Mouse (Mus musculus) kidney, adult 11 months (tissue): Measurements from ENCODE around the gene Socs2.
"Not testable (repeated sequence)": the region's sequence is repeated elsewhere in the genome, so short reads cannot be mapped to it uniquely, and the experiment has no call there.

Experiments used
- DNase-seq: peaks from one replicate; pipeline ENCODE4 v3.0.0; 2022

The Socs2 gene

DNA sequence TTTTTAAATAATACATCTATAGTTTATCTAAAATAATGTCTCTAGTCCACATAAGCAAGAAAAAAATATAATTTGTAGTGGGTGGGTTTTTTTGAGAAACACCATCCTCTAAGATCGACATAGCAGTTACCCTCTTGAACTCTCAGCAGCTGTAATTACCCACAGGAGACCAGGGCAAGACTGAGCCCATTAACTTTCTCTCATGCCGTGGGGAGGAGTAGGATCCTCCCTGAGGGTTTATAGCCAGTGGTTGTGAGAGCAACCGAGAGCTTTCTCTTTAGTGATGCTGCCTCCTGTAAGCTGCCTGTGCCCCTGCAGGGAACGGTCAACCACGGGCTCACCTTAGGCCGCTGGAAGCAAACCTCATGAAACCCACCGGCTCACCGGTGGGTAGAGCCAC is 24.9 kb downstream of the Socs2 start:
- DNase-seq = no peak

DNA sequence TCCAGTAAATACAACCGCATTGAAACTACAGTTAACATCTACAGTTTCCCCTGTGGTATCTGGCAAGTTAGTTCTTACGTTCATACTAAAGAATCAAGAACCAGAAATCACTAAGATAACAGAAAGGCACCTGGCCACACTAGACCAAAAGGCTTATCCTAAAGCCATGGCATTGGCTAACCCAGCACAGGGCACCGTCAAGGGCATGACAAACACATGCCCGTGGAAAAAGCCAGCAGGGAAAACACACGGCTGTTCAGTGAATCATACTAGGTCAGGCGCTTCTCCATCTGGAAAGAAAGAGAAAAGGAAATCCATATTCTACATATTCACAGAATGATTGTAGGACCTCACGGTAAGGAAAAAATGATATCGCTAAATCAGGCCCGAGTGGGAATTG is 26.1 kb downstream of the Socs2 start:
- no peak for DNase-seq

DNA sequence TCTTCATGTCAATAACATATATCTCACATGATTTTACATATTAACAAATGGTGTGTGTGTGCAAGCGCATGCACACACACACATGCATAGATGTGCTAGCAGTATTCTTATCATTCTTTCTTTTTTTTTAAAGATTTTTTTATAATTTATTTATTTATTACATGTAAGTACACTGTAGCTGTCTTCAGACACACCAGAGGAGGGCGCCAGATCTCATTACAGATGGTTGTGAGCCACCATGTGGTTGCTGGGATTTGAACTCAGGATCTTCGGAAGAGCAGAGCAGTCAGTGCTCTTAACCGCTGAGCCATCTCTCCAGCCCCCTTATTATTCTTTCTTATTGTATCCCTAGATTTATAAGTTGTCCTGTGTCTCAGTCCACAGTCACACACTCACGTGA is 27.2 kb downstream of the Socs2 start:
- not testable (repeated sequence) for DNase-seq

DNA sequence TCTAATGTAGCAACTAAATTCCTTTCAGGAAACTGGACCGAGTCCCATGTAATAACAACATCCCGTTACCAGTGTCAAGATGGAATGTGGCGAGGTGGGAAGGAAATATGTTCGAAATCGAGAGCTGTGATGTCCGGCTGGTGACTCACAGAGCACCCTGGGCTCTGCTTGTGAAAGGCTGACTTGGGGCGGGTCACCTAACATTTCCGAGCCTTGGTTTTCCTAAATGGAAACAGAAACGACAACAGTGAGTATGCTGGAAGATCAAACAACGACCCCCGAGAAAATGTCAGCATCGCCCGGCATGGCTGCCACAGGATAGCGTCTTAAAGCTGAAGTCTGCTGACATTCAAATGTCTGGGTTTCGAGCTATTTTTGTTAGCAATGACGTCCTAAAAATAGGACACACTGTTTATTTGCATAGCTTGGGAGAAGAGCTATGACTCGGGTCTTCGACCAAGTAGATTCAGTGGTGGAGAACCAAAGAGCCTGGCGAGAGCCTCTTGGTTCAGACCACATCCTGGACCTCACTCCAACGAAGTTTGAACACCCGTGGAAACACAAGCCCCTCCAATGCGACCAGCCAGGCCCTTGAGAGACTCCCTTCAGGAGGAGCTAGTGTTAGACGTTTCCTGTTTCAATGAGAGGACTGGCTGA is 28.0 kb downstream of the Socs2 start:
- DNase-seq = peak; percentile 52

DNA sequence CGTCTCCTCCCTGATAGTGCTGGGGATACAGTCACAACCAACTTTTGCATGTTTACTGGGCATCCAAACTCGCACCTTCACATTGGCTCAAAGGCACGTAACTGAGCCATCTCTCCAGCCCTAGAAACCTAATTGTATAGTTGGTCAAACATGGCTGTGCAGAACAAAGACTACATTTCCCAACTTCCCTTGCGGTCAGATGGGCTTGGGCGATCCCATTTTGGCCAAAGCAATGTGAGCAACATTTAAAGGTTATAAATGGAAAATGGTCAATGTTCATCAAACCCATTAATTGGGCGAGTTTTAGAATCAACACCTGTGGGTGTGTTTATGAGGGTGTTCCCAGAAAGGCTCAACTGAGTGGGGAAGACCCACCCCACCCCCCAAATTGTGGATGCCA is 30.5 kb downstream of the Socs2 start:
- DNase-seq = no peak

DNA sequence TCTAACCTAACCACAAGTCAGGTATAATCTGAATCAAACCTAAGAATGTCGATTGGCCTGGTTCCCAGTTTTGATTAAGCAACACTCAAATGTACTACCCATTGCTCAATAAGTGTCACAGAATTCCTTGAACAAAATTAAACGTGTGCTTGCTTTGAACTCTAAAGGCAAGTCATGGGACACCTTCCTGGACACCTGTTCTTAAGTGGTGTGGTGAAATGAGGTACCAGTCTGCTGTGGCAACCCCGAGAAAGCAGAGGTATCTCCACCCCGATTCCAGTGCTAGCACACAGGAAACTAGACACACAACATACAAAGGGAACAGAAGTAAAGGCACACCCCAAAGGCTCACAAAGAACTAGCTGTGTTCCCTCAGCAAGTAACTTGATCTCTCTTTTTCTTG is 31.2 kb downstream of the Socs2 start:
- DNase-seq = no peak

DNA sequence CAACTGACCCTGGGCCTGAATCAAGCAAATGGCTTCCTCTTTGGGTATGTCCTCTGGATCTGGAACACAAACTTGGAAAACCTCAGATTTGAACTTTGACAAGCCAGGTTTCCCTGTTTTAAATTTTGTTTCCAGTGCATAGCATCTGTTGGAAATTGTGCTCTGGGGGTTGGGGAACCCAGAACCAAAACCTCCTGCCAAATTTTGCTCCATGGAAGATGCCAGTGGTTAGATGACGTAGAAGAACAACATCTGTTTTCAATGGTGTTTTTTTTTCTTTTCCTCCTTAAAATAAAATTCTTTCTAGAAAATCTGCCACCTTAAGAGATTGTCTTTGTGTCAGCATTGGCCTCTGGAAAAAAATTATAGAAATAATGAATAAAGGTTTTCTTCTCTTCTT is 31.9 kb downstream of the Socs2 start:
- DNase-seq = no peak

DNA sequence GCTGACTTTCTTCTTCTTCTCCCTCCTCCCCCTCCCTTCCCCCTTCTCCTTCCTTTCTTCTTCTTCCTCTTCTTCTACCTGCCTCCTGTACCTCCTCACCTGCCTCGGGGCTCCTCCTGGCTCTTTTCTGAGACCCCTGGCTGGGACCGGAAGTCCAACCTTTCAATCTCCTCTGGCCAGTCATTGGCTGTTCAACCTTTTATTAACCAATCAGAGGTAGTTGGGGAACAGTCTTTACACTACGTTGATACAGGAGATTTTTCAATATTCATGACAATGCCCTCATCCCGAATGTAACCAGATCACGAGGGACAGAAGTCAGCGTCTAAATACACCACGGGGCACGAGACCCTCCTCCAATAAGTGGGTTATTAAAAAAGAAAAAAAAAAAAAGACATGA is 32.5 kb downstream of the Socs2 start:
- no peak for DNase-seq

DNA sequence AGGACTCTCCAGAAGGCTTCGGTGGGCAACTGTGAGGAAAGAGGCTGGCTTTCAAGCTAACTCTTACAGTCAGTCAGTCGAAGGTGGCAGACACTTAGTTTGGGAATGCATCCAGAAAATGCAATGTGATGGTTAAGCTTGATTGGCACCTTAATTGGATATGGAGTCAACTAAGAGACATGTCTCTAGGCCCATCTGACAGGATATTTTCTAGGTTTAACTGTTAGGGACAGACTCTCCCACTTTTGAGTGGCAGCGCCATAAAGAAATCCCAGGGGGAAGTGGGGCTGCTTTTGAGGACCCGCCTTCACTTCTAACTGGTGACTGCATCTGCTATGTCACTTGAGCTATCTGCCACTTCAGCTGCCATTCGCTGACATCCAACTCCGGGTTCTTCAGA is 43.6 kb downstream of the Socs2 start:
- DNase-seq = no peak

DNA sequence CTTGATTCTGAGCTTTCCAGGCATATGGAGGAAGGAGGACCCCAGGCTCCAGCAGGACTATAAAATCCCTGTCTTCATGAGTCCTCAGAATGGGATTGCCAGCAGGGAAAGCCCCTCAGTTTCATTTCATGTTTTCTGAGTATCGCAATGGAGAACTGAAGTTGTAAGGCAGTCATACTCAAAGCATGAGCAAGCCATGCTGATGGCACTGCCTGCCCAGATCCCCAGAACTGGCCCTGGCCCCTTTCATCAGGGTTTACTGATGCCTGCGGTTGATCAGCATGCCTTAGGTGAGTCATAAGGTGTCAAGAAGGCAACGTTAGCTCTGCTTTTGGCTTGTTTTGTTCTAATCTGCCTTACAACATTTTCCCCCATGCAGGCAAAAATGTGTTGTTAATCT is 45.0 kb downstream of the Socs2 start:
- no peak for DNase-seq

DNA sequence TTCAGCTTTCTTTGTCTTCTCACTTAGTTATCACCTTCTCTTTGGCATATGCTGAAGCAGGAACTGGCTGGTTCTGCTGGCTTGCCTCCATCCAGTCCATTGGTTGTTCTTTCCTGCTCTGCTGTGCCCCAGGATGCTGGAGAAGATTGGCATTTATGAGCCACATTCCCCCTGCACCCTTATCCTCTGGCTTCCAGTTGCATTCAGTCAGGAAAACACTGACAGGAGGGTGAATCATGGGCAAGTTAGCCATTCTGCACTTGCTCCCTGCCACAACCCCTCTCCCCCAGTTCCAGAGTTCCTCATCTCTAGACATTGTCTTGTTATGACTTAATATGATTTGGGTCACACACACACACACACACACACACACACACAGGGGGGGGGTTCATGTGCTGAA is 47.8 kb downstream of the Socs2 start:
- DNase-seq = no peak

DNA sequence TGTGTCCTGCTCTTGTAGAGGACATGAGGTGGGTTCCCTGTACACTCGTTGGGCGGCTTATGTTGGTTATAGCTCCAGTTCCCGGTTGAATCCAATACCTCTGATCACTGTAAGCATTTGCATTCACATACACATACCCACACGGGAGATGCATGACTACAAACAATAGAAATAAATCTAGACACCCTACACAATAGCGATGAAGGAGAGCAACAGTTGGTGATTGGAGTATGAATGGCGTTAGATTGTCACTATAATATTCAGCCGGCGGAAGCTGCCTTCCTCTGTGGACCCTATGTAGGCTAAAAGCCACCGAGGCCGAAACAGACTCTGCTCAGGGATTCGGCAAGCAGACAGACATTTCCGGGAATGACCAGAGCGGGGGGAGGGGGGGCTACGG is 48.8 kb downstream of the Socs2 start:
- no peak for DNase-seq

DNA sequence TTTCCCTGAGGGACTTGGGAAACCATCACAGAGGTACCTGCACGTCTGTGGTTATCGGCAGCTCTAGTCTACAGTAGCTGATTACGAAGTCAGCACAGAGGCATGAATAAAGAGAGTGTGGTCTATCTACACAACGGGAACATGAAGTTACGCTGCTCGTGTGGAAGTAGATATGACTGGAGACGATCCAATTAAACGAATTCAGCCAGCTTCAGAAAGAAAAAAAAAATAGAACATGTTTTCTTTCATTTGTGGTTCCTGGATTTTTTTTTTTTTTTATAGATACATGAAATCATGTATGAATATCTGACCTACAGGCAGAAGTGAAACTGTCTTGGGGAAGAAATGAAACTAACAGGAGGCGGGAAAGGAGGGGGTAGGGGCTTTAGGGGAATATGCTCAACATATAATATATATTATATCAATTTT is 49.3 kb downstream of the Socs2 start:
- no peak for DNase-seq

DNA sequence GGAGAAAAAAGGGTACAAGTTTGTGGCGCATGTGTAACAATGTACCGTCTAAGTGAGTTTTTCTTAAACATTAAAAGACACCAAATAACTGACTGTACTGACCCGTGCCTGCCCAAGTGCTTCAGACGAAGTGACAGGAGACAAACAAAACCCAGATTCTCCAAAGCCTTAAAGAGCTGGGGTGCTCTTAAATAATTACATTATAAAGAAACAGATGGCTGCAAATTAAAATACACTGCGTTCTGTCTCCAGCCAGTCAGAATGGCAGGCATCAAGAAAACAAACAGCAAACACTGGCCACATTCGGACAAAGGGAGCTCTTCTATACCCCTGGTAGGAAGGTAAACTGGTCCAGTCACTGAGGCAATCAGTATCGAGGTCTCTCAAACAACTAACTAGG is 49.7 kb downstream of the Socs2 start:
- DNase-seq = no peak

DNA sequence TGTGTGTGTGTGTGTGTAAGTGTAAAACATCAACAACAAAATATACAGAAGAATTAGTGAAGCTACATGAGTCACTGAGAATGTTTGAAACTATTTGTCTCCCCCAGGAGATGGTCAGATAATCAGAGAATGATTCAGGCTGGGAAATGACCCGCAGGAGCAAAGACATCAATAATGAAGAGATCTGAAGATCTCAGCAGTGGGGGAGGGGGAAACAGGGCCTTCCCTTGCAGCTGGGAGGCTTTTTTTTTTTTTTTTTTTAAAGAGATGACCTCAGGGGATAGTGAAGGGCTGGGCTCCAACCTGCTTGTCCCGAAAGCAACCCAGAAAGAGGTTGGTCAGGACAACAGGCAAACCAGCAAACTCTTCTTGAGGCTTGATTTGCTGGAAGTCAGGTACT is 54.7 kb downstream of the Socs2 start:
- DNase-seq = no peak

DNA sequence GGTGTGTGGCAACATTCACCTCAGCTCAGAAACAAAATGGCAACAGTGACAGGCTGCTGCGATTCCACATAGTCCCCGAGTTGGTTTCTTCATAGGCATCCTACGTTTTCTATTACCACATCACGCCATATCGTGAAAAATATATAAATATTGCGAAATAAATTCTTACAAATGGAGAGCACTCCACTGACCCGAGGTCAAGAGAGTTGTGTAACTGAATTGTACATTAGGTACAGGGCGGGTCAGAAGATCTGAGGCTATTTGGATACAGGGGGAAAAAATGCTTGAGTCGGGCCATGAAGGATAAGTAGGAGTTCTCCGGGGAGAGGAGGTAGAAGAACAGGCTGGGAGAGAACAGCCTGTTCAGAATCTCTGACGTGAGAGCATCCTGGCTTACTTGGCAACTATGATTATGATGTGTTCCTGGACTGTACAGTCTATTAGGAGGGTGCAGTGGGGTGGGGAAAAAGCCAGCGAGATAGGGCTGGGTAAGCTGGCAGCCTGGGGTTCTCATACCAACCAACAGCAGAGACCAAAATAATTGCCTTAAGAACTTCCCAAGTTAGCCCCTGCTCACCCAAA is 55.6 kb downstream of the Socs2 start:
- DNase-seq = no peak

DNA sequence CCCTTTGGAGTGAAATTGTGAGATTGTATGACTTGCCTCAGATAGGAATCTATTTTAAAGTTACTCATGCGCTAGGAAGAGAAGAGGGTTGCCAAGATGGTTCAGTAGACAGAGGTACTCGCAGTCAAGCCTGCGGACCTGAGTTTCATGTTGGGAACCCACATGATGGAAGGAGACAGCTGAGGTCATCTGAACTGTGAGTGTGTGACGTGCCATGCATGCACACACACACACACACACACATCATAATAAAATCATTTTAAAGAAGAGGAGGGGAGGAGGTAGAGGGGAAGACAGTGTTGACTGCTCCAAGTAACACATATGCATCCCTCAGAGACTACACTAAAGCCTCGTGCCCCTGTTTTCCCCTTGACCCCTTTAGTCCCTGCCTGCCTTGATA is 56.9 kb downstream of the Socs2 start:
- DNase-seq = no peak

DNA sequence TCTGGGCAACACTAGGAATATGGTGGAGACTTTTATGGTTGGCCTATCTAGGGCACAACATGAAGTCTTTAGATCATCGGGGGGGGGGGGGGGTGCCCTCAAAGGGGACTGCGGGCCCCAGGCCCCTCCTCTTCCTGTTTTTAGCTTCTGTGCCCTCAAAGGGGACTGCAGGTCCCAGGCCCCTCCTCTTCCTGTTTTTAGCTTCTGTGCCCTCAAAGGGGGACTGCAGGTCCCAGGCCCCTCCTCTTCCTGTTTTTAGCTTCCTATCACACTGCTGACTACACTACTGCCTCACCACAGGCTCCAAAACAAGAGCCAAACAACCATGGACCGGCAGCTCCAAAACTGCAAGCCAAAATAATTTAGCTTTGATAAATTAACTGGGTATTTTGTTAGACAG is 59.3 kb downstream of the Socs2 start:
- no peak for DNase-seq

DNA sequence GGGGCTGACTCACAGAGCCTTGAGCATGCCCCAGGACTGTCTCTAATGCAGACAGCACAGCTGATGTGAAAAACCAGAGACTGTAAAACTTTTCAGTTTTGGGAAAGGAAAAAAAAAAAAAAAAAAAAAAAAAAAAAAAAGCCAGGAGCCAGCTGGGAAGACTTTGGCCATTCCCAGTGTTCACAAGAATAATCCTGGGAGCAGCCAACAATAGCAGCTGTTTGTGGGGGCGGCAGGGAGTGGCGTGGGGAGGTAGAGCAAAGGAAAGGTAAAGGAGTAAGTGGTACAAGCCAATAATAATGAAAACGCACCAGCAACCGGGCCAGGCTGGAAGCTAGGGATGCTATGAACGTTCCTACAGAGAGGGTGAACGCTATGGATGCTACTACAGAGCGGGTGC is 60.3 kb downstream of the Socs2 start:
- no peak for DNase-seq

DNA sequence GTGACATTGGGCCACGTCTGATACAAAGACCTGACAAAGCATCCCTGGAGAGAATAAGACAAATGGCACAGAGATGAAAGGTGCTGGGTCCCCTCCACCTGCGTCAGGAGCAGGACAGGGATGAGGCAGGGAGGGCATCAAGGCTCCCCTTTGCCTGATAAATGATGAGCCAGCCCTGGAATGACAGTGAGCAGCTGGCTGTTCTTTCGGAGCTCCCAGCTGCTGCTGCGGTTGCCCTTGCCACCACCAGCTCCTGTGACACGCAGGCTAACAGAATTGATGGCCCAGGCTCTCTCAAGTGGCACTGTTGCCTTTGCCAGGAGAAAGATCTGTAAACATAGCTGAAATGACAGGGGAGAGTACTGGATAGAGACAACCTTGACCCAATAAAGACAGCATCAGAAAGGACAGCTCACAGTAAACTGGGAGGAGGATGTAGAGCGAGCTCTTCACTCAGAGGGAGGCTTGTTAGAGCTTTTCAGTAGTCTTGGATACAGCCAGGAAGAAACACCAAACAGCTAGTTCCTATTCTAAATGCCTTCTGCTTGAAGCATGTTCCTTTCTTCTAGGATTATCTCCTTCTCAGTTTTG is 61.2 kb downstream of the Socs2 start:
- no peak for DNase-seq

DNA sequence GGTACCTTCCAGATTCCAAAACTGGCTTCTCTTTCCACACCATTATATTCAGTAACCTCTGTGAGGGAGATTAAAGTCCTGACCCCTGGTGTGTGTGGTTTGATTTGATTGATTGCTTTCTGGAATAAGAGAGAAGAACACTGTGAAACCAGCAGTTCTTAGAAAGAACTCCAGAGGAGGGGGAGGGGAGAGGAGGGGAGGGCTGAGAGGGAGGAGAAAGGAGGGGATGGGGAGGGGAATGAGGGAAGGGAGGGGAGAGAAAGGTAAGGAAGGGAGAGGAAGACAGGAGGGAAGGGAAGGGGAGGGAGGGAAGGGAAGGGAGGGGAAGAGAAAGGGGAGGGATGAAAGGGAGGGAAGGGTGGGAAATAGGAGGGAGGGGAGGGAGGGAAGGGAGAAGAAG is 62.3 kb downstream of the Socs2 start:
- no peak for DNase-seq

DNA sequence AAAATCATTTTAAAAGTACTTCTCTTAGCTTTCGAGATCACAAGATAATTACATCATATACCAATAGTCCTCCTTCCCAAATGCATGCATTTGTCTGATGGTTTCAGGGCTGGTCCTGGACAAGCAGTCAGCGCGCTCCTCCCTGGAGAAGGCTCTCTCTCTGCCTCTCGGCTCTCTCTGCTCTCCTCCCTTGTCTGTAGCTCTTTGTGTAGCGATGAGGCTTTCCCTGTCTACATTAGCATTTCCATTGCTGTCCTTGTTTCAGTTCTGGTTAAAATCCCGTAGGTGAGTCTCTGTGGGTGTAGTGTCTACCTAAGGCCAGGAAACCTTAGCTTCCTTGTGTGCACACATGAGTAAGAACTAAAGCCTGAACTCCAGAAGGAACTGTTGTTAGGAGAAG is 62.9 kb downstream of the Socs2 start:
- DNase-seq = no peak

DNA sequence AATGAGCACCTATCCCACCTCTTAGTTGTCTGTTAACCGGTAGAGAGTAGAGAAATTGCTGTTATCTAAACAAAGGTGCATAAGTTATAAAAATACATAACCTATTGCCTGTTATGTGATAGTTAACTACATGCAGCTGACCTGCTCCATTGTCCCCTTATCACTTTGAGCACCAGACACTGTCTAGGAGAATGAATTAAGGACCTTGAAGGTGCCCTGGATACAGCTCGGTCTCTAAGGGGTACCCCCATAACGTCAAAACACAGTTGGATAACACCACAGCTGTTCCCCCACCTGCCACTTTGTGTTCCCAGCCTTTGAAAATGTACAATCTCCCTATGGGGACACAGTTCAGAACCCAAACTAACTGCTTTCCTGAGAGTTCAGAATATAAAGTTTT is 68.5 kb downstream of the Socs2 start:
- DNase-seq = no peak

DNA sequence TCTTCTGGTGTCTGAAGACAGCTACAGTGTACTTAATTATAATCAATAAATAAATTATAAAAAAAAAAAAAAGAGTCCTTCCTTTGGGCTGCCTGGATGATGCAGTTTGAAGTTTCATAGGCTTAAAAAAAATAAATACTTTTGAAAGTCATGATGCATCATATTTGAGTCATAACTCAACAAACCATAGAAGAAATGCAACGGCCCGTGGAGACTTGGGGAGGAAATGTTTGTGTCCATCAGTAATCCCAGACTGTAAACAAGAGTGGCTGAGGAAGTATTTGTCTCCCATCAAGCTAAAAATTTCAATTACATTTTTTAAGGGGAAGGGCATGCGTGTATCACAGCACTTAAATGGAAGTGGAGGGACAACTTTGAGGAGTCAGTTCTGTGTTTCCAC is 69.2 kb downstream of the Socs2 start:
- DNase-seq = no peak
